In genomic region chr4:43562769-43563600, GRCm38 (mm10) we compare ENCODE assay signal across 8 mouse cellular contexts. TPM values are rescaled to one million over a fixed set of nuclear protein-coding genes. Genes with fewer than 3 reads are reported as not detected.
A peak's percentile ranks its signal among the peaks of the same experiment; 100 is the strongest.
DNase-seq lines count a peak whose midpoint lies in the region; ATAC-seq and TF ChIP-seq lines count a peak whose summit lies in the region.

No protein-coding gene starts in this region.

- H3K4me2 ChIP-seq in hindbrain, embryonic 13.5 days: peak overlapping the region; percentile 92
- H3K4me2 ChIP-seq in midbrain, embryonic 11.5 days: peak overlapping the region; percentile 70

- ATAC-seq in activated CD4-positive, CD25-positive, alpha-beta regulatory T cell, adult 4 months: peak; percentile 13
- ATAC-seq in hindbrain, embryonic 13.5 days (ENCODE audit: low FRiP score): no peak; the same call in 1 of the 2 replicates
- peak; percentile 27; the same call in 1 of the 2 replicates for ATAC-seq in midbrain, embryonic 11.5 days (ENCODE audit: low FRiP score)

- H3K36me3 ChIP-seq in kidney, adult 2 months (ENCODE audit: control insufficient read depth, insufficient read depth, low read length): peaks cover 2% of the 10 kb centered on the region; the same call in 1 of the 2 replicates
- H3K36me3 ChIP-seq in hindbrain, embryonic 13.5 days: peaks cover 42% of the 10 kb centered on the region
- H3K36me3 ChIP-seq in midbrain, embryonic 11.5 days (ENCODE audit: control insufficient read depth, insufficient read depth, low read length): peaks cover 14% of the 10 kb centered on the region

- H3K4me1 ChIP-seq in kidney, adult 2 months (ENCODE audit: control insufficient read depth, insufficient read depth, low read length): peaks cover 26% of the 10 kb centered on the region
- peaks cover 49% of the 10 kb centered on the region for H3K4me1 ChIP-seq in hindbrain, embryonic 13.5 days (replicated peaks)
- H3K4me1 ChIP-seq in midbrain, embryonic 11.5 days (ENCODE audit: control insufficient read depth, insufficient read depth, low read length): peaks cover 31% of the 10 kb centered on the region

- no peaks in the 10 kb centered on the region for H3K27me3 ChIP-seq in kidney, adult 2 months (replicated peaks; ENCODE audit: control insufficient read depth, insufficient read depth, low read length)
- H3K27me3 ChIP-seq in hindbrain, embryonic 13.5 days: no peaks in the 10 kb centered on the region
- no peaks in the 10 kb centered on the region for H3K27me3 ChIP-seq in midbrain, embryonic 11.5 days (ENCODE audit: control insufficient read depth, insufficient read depth, low read length)

- TF ChIP-seq CTCF in kidney, adult 2 months (conservative IDR thresholded peaks at IDR 0.05; ENCODE audit: insufficient read depth, insufficient read length, low read depth, low read length): no peak

- peak overlapping the region; percentile 61 for H3K27ac ChIP-seq in kidney, adult 2 months (ENCODE audit: insufficient read depth, low read depth, low read length)
- peak overlapping the region; percentile 97 for H3K27ac ChIP-seq in hindbrain, embryonic 13.5 days
- H3K27ac ChIP-seq in midbrain, embryonic 11.5 days (ENCODE audit: low read depth, low read length): no peak overlapping the region

- no peak for DNase-seq in kidney, adult 2 months
- no peak for DNase-seq in kidney, postnatal 36 days
- DNase-seq in midbrain, embryonic 11.5 days (ENCODE audit: low spot score, missing footprints): no peak
- DNase-seq in spleen, adult 18-20 months: no peak
- DNase-seq in embryo, embryonic 11 days: no peak
- no peak for DNase-seq in cerebellum, adult 11-12 months

- no peak for TF ChIP-seq POLR2A in kidney, adult 2 months (IDR thresholded peaks at IDR 0.05; ENCODE audit: low read depth, low read length)

- H3K9me3 ChIP-seq in hindbrain, embryonic 13.5 days: no peaks in the 10 kb centered on the region
- H3K9me3 ChIP-seq in midbrain, embryonic 11.5 days (ENCODE audit: control insufficient read depth, low read length): no peaks in the 10 kb centered on the region

- under 1% methylated on average over 22 of the region's 22 CpGs for WGBS in kidney, adult 2 months
- 8% methylated on average over 22 of the region's 22 CpGs for WGBS in hindbrain, embryonic 13.5 days
- WGBS in midbrain, embryonic 11.5 days: 7% methylated on average over 22 of the region's 22 CpGs

- H3K4me3 ChIP-seq in kidney, adult 2 months (ENCODE audit: insufficient read depth, low read depth, low read length): peak overlapping the region; percentile 90
- peak overlapping the region; percentile 70 for H3K4me3 ChIP-seq in hindbrain, embryonic 13.5 days
- H3K4me3 ChIP-seq in midbrain, embryonic 11.5 days (ENCODE audit: low read depth, low read length): peak overlapping the region; percentile 91

- peak overlapping the region; percentile 91 for H3K9ac ChIP-seq in hindbrain, embryonic 13.5 days
- peak overlapping the region; percentile 96 for H3K9ac ChIP-seq in midbrain, embryonic 11.5 days (ENCODE audit: low read length)

RNA-seq across cellular contexts. Expression of gene Tln1, which starts 0.5 kb away (rescaled TPM):
- polyA plus RNA-seq in kidney, adult 2 months (2012; rRNA removed): 92.1 and 106 TPM in 2 replicates
- polyA plus RNA-seq in activated CD4-positive, CD25-positive, alpha-beta regulatory T cell, adult 4 months (2017; shearing (Covaris generic)): 100 to 1,000 TPM in 1 of 2 experiments, 10 to 100 TPM in 1; 86.9 to 116 TPM
- 64.5 and 66.2 TPM in 2 replicates for polyA plus RNA-seq in hindbrain, embryonic 13.5 days (2015; fragmentation: Nextera tagmentation; extraction: Ambion mirVana)
- polyA plus RNA-seq in midbrain, embryonic 11.5 days (2014; fragmentation: Nextera tagmentation; extraction: Ambion mirVana): 38.4 and 40.4 TPM in 2 replicates

RNA-seq across cellular contexts. Expression of gene Creb3, which starts 0.9 kb away (rescaled TPM):
- polyA plus RNA-seq in kidney, adult 2 months (2012; rRNA removed): 58.2 and 74.5 TPM in 2 replicates
- polyA plus RNA-seq in activated CD4-positive, CD25-positive, alpha-beta regulatory T cell, adult 4 months (2017; shearing (Covaris generic)): 100 to 1,000 TPM; 101 to 104 TPM
- 79.3 and 80.9 TPM in 2 replicates for polyA plus RNA-seq in hindbrain, embryonic 13.5 days (2015; fragmentation: Nextera tagmentation; extraction: Ambion mirVana)
- polyA plus RNA-seq in midbrain, embryonic 11.5 days (2014; fragmentation: Nextera tagmentation; extraction: Ambion mirVana): 46.4 and 54.5 TPM in 2 replicates

RNA-seq across cellular contexts. Expression of gene Rgp1, which starts 15.5 kb away (rescaled TPM):
- 41.2 and 46.9 TPM in 2 replicates for polyA plus RNA-seq in kidney, adult 2 months (2012; rRNA removed)
- polyA plus RNA-seq in activated CD4-positive, CD25-positive, alpha-beta regulatory T cell, adult 4 months (2017; shearing (Covaris generic)): 10 to 100 TPM; 10.8 to 12.4 TPM
- 29.0 and 31.5 TPM in 2 replicates for polyA plus RNA-seq in hindbrain, embryonic 13.5 days (2015; fragmentation: Nextera tagmentation; extraction: Ambion mirVana)
- 22.0 and 25.2 TPM in 2 replicates for polyA plus RNA-seq in midbrain, embryonic 11.5 days (2014; fragmentation: Nextera tagmentation; extraction: Ambion mirVana)

RNA-seq across cellular contexts. Expression of gene Gba2, which starts 15.7 kb away (rescaled TPM):
- 12.2 and 13.9 TPM in 2 replicates for polyA plus RNA-seq in kidney, adult 2 months (2012; rRNA removed)
- polyA plus RNA-seq in activated CD4-positive, CD25-positive, alpha-beta regulatory T cell, adult 4 months (2017; shearing (Covaris generic)): 10 to 100 TPM; 12.7 to 14.4 TPM
- polyA plus RNA-seq in hindbrain, embryonic 13.5 days (2015; fragmentation: Nextera tagmentation; extraction: Ambion mirVana): 53.6 and 53.8 TPM in 2 replicates
- polyA plus RNA-seq in midbrain, embryonic 11.5 days (2014; fragmentation: Nextera tagmentation; extraction: Ambion mirVana): 24.5 and 26.1 TPM in 2 replicates

RNA-seq across cellular contexts. Expression of gene Msmp, which starts 21.3 kb away (rescaled TPM):
- 2.9 and 4.7 TPM in 2 replicates for polyA plus RNA-seq in kidney, adult 2 months (2012; rRNA removed)
- not detected for polyA plus RNA-seq in activated CD4-positive, CD25-positive, alpha-beta regulatory T cell, adult 4 months (2017; shearing (Covaris generic))
- polyA plus RNA-seq in hindbrain, embryonic 13.5 days (2015; fragmentation: Nextera tagmentation; extraction: Ambion mirVana): 2.6 TPM in 1 of 2 replicates, not detected in the other
- 0.63 TPM in 1 of 2 replicates, not detected in the other for polyA plus RNA-seq in midbrain, embryonic 11.5 days (2014; fragmentation: Nextera tagmentation; extraction: Ambion mirVana)
